Mouse (Mus musculus) lung, adult 2 months (tissue): Measurements from ENCODE around the gene Ppp4c. TPM values are rescaled to one million over a fixed set of nuclear protein-coding genes. Genes with fewer than 3 reads are reported as not detected.
A peak's percentile ranks its signal among the peaks of the same experiment; 100 is the strongest.
"Not testable (repeated sequence)": the region's sequence is repeated elsewhere in the genome, so short reads cannot be mapped to it uniquely, and the experiment has no call there.

Experiments used
- DNase-seq: peaks from one replicate; pipeline ENCODE4 v3.0.0; 2022
- H3K4me1 ChIP-seq: fragments of 200-500 bp; 2 replicates; pipeline ENCODE4 v1.6.1; 2011; ENCODE audit warnings: low read length; ENCODE audit not compliant: control insufficient read depth, insufficient read depth
- H3K4me3 ChIP-seq: fragments of 200-500 bp; replicated peaks from 2 replicates; pipeline ENCODE3; 2011; ENCODE audit warnings: low read depth, mild to moderate bottlenecking, control low read depth, low read length; ENCODE audit errors: extremely low read depth
- CTCF ChIP-seq: fragments of 200-500 bp; IDR thresholded peaks from 2 replicates; pipeline ENCODE4 v1.5.1; 2011; ENCODE audit warnings: mild to moderate bottlenecking, low read length, control low read depth; ENCODE audit not compliant: insufficient read depth
- POLR2A ChIP-seq: fragments of 200-500 bp; IDR thresholded peaks from 2 replicates; pipeline ENCODE4 v1.6.1; 2011; ENCODE audit warnings: low read depth, mild to moderate bottlenecking, control low read depth, low read length, borderline replicate concordance; ENCODE audit errors: extremely low read depth
- WGBS: fragments of 180-500 bp; shearing (Covaris S2); methylation state at CpG from one replicate; pipeline ENCODE4 v1.1.7; 2018; 5-methylcytosine and 5-hydroxymethylcytosine counted together
- polyA plus RNA-seq: library from polyadenylated mRNA; depleted of rRNA; stranded (reverse); fragments of >200 nt; gene quantifications from 2 replicates; pipeline ENCODE4 v1.2.3, GENCODE M21; 2012

The Ppp4c gene
- polyA plus RNA-seq, 1 experiment = 156 TPM

GRCm38 (mm10) chr7:126782693-126783092 lies 9.6 kb downstream of the Ppp4c start:
- no peak for DNase-seq
- H3K4me3 ChIP-seq = no peak overlapping the region

GRCm38 (mm10) chr7:126781661-126782370 lies 10.5 kb downstream of the Ppp4c start:
- Histone ChIP-seq H3K4me1 (peaks cover 21% of the 10 kb centered on the region), H3K4me3 (no peak overlapping the region)
- no peak for TF ChIP-seq POLR2A
- no peak for TF ChIP-seq CTCF
- WGBS = 57% methylated on average over 11 of the region's 11 CpGs
- no peak for DNase-seq

More at GRCm38 (mm10) chr7:126782693-126783092, 9.6 kb downstream of the Ppp4c start:
- 77% methylated on average over 13 of the region's 13 CpGs for WGBS
- H3K4me1 ChIP-seq = peaks cover 19% of the 10 kb centered on the region
- TF ChIP-seq POLR2A (no peak), CTCF (no peak)

GRCm38 (mm10) chr7:126780971-126781635 lies 11.2 kb downstream of the Ppp4c start, which contains the start of gene Tbx6:
Tbx6 (plus strand) TSS chr7:126781483.
- DNase-seq = no peak
- peaks cover 21% of the 10 kb centered on the region for H3K4me1 ChIP-seq
- peak within 1 kb of the TSS; percentile 31 for H3K4me3 ChIP-seq
- TF ChIP-seq POLR2A = peak; percentile 38; the same call in 1 of the 2 replicates
- TF ChIP-seq CTCF = no peak
- WGBS = 14% methylated on average over 22 of the region's 22 CpGs

- 7% methylated on average over 21 of the region's 21 CpGs for WGBS
- Histone ChIP-seq H3K4me3 (peak overlapping the region; percentile 31), H3K4me1 (peaks cover 24% of the 10 kb centered on the region)
- peak; percentile 80 for DNase-seq
- TF ChIP-seq CTCF = peak; percentile 75
- peak; percentile 45; the same call in 1 of the 2 replicates for TF ChIP-seq POLR2A
Measured at GRCm38 (mm10) chr7:126779983-126780970, 12.0 kb downstream of the Ppp4c start.

GRCm38 (mm10) chr7:126779101-126779500 lies 13.2 kb downstream of the Ppp4c start:
- 70% methylated on average over 7 of the region's 7 CpGs for WGBS
- not testable (repeated sequence) for H3K4me3 ChIP-seq, DNase-seq
- peaks cover 34% of the 10 kb centered on the region for H3K4me1 ChIP-seq

- WGBS = 68% methylated on average over 3 of the region's 3 CpGs
- H3K4me3 ChIP-seq = no peak overlapping the region
- peaks cover 34% of the 10 kb centered on the region for H3K4me1 ChIP-seq
- DNase-seq = no peak
- TF ChIP-seq POLR2A (no peak), CTCF (no peak)
Measured at GRCm38 (mm10) chr7:126778147-126778546, 14.1 kb downstream of the Ppp4c start.

GRCm38 (mm10) chr7:126777476-126777875 lies 14.8 kb downstream of the Ppp4c start:
- H3K4me3 ChIP-seq = peak overlapping the region; percentile 92
- no peak for DNase-seq
- WGBS = 26% methylated on average over 10 of the region's 10 CpGs
- TF ChIP-seq POLR2A (no peak), CTCF (no peak)
- H3K4me1 ChIP-seq = peaks cover 34% of the 10 kb centered on the region

- TF ChIP-seq CTCF = no peak
- peak; percentile 60; the same call in 1 of the 2 replicates for TF ChIP-seq POLR2A
- peak; percentile 91 for DNase-seq
- Histone ChIP-seq H3K4me3 (peak within 1 kb of the TSS; percentile 92), H3K4me1 (peaks cover 34% of the 10 kb centered on the region)
- WGBS = under 1% methylated on average over 35 of the region's 37 CpGs
Measured at GRCm38 (mm10) chr7:126776598-126777057, 15.7 kb downstream of the Ppp4c start, which contains the start of gene Ypel3. Ypel3 (plus strand) TSS chr7:126776955.

GRCm38 (mm10) chr7:126775978-126776234 lies 16.4 kb downstream of the Ppp4c start:
- Histone ChIP-seq H3K4me3 (no peak overlapping the region), H3K4me1 (peaks cover 34% of the 10 kb centered on the region)
- no peak for DNase-seq
- TF ChIP-seq POLR2A = no peak
- no peak for TF ChIP-seq CTCF
- 56% methylated on average over 3 of the region's 3 CpGs for WGBS
